Mouse (Mus musculus) hindbrain, embryonic 10.5 days (tissue): ENCODE results near the gene Irf3. TPM values are rescaled to one million over a fixed set of nuclear protein-coding genes. Genes with fewer than 3 reads are reported as not detected.

Source experiments
- DNase-seq: peaks from one replicate; pipeline ENCODE4 v3.0.0-alpha.2; 2017; ENCODE audit warnings: low spot score
- H3K27ac ChIP-seq: fragments of 300-500 bp; sonication (generic); 2 replicates; pipeline ENCODE4 v1.5.1; 2016; ENCODE audit warnings: mild to moderate bottlenecking, moderate library complexity
- H3K27me3 ChIP-seq: fragments of 300-500 bp; sonication (generic); 2 replicates; pipeline ENCODE4 v1.6.1; 2016; ENCODE audit warnings: mild to moderate bottlenecking; ENCODE audit not compliant: poor library complexity, insufficient read depth, severe bottlenecking
- H3K36me3 ChIP-seq: fragments of 300-500 bp; sonication (generic); 2 replicates; pipeline ENCODE4 v1.6.1; 2016; ENCODE audit warnings: mild to moderate bottlenecking, moderate library complexity
- H3K4me1 ChIP-seq: fragments of 300-500 bp; sonication (generic); replicated peaks from 2 replicates; pipeline ENCODE4 v1.6.1; 2016; ENCODE audit warnings: mild to moderate bottlenecking
- H3K4me3 ChIP-seq: fragments of 300-500 bp; sonication (generic); 2 replicates; pipeline ENCODE4 v1.5.1; 2016; ENCODE audit warnings: mild to moderate bottlenecking, moderate library complexity
- H3K9me3 ChIP-seq: fragments of 300-500 bp; sonication (generic); 2 replicates; pipeline ENCODE4 v1.6.1; 2016; ENCODE audit warnings: mild to moderate bottlenecking, moderate library complexity
- WGBS: fragments of 180-500 bp; shearing (Covaris S2); methylation state at CpG from one replicate; pipeline ENCODE4 v1.1.7; 2016; 5-methylcytosine and 5-hydroxymethylcytosine counted together
- polyA plus RNA-seq: library from polyadenylated mRNA; unstranded; fragments of >200 nt; fragmentation: Nextera tagmentation; extraction: Ambion mirVana; gene quantifications from 2 replicates; pipeline ENCODE4 v1.2.1, GENCODE M21; 2016

Gene Irf3
- polyA plus RNA-seq, 1 experiment from 2014 or later: 78.1 TPM

DNA sequence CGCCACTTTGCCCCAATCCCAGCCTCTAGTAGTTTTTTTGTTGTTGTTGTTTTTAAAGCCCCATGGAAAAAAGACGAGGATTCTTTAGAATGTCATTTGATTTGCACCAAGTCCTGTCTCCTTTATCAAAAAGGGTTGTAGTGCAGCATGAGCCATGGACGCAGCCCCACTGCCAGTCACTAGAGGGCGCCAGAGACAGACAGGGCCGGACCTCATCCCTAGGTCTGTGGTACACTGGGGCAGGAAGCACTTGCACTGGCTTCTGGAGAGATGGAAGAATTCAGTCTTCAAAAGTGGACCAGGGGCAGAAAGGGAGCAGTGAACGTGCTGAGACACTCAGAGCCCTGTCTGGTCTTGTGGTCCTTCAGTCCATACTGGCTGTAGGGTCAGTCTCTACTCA lies 14.4 kb upstream of the Irf3 start:
- DNase-seq: peak; percentile 89
- Histone ChIP-seq H3K9me3 (no peaks in the 10 kb centered on the region), H3K27me3 (no peaks in the 10 kb centered on the region), H3K36me3 (peaks cover 66% of the 10 kb centered on the region), H3K27ac (no peak overlapping the region), H3K4me3 (peak overlapping the region; percentile 33), H3K4me1 (peaks cover 32% of the 10 kb centered on the region)
- 37% methylated on average over 6 of the region's 6 CpGs for WGBS

GRCm38 (mm10) chr7:44983944-44984832 lies 13.3 kb upstream of the Irf3 start:
- no peaks in the 10 kb centered on the region for H3K27me3 ChIP-seq
- 82% methylated on average over 7 of the region's 7 CpGs for WGBS
- peaks cover 40% of the 10 kb centered on the region for H3K4me1 ChIP-seq
- H3K27ac ChIP-seq: peak overlapping the region; percentile 99
- H3K36me3 ChIP-seq: peaks cover 60% of the 10 kb centered on the region
- no peaks in the 10 kb centered on the region for H3K9me3 ChIP-seq
- no peak for DNase-seq
- H3K4me3 ChIP-seq: peak overlapping the region; percentile 95

DNA sequence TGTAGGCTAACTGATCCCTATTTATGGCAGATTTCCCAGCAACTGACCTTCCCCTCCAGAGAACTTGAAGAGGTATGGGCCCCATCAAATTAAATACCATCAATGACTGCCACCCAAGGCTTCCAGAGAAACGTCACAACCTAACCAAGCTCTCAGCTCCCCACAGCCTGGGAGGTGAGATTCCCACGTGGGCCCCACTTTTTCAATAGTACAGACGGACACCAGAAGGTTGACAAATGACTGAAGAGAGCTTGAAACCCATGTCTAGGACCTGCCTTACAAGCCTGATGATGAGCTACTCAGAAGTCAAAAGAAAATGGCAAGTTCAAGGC lies 12.6 kb upstream of the Irf3 start:
- Histone ChIP-seq H3K36me3 (peaks cover 60% of the 10 kb centered on the region), H3K9me3 (no peaks in the 10 kb centered on the region), H3K4me3 (peak overlapping the region; percentile 95), H3K4me1 (peaks cover 43% of the 10 kb centered on the region), H3K27me3 (no peaks in the 10 kb centered on the region), H3K27ac (peak overlapping the region; percentile 99)
- no peak for DNase-seq
- WGBS: 55% methylated on average over 3 of the region's 3 CpGs

- no peaks in the 10 kb centered on the region for H3K27me3 ChIP-seq
- peak overlapping the region; percentile 99 for H3K27ac ChIP-seq
- peak; percentile 88 for DNase-seq
- H3K4me1 ChIP-seq: peaks cover 43% of the 10 kb centered on the region
- no peaks in the 10 kb centered on the region for H3K9me3 ChIP-seq
- under 1% methylated on average over 44 of the region's 45 CpGs for WGBS
- H3K4me3 ChIP-seq: peak overlapping the region; percentile 95
- H3K36me3 ChIP-seq: peaks cover 60% of the 10 kb centered on the region
Measured at GRCm38 (mm10) chr7:44985595-44986191, 11.8 kb upstream of the Irf3 start.

DNA sequence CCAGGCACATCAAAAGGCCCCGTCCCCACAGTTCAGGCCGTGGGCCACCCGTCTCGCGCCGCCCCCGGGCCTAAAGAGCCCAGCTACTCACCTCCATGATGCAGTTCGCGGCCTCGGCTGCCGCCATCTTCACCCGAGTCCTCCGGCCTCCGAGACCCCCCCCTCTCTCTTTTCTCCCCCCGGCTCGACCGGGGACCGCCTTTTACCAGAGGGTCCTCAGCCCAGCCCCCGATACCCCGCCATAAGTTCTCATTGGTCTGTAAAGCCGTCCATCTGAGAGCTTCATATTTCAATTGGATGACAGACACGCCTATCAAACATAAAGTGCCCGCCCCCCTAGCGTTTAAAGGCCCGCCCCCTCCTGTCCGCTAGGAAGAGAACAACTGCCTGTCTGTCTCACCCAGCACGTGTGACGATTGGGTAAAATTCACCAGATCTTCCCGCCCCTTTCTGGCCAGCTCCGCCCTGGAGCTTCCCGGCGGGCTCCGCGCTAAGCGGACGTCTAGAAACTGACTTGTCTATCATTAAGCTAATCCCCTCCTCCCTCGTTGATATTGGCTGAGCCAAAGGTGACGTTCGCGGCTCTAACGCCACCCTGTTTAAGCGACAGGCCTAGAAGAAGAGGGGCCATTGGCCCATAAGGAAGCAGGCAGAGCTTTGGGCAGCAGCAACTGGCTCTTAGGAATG lies 11.1 kb upstream of the Irf3 start, which contains the start of gene Prmt1:
TSS of gene Prmt1 (minus strand) at position 377 of the 687 bp plus-strand sequence.
- Histone ChIP-seq H3K27me3 (no peaks in the 10 kb centered on the region), H3K4me3 (peak within 1 kb of the TSS; percentile 95), H3K36me3 (peaks cover 60% of the 10 kb centered on the region), H3K9me3 (no peaks in the 10 kb centered on the region), H3K4me1 (peaks cover 43% of the 10 kb centered on the region), H3K27ac (peak within 1 kb of the TSS; percentile 99)
- DNase-seq: peak; percentile 99
- under 1% methylated on average over 42 of the region's 42 CpGs for WGBS

GRCm38 (mm10) chr7:44986879-44987718 lies 10.3 kb upstream of the Irf3 start:
- Histone ChIP-seq H3K27me3 (no peaks in the 10 kb centered on the region), H3K9me3 (no peaks in the 10 kb centered on the region), H3K4me1 (peaks cover 43% of the 10 kb centered on the region), H3K27ac (peak overlapping the region; percentile 99), H3K36me3 (peaks cover 60% of the 10 kb centered on the region), H3K4me3 (peak overlapping the region; percentile 95)
- DNase-seq: no peak
- WGBS: under 1% methylated on average over 29 of the region's 29 CpGs

GRCm38 (mm10) chr7:44996672-44997071 lies 776 bp upstream of the Irf3 start:
- Histone ChIP-seq H3K36me3 (peaks cover 70% of the 10 kb centered on the region), H3K9me3 (no peaks in the 10 kb centered on the region), H3K4me3 (peak overlapping the region; percentile 76), H3K27ac (peak overlapping the region; percentile 95), H3K4me1 (peaks cover 40% of the 10 kb centered on the region), H3K27me3 (no peaks in the 10 kb centered on the region)
- WGBS: 16% methylated on average over 10 of the region's 10 CpGs
- no peak for DNase-seq

DNA sequence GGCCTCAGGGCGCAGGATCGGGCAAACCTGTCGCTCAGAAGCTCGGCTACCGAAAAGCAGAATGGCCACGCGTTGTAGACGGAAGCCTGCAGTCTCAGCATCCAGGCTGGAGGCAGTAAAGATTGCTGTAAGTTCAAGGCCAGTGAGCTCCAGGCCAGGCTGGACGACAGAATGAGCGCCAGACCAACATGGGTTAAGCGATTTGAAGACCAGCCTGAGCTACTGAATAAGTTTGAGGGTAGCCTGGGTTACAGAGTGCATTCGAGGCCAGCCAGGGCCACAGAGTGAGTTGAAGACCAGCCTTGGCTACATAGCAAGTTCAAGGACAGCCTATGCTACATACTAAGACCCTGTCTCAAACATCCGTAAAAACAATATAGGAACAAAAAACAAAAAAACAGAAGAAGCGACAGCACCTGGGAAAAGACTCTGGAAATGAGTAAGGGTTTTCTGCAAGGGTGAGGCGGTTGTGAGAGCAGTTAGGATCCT lies 536 bp downstream of the Irf3 start:
- Histone ChIP-seq H3K9me3 (no peaks in the 10 kb centered on the region), H3K4me1 (peaks cover 40% of the 10 kb centered on the region), H3K27ac (peak overlapping the region; percentile 95), H3K36me3 (peaks cover 70% of the 10 kb centered on the region), H3K4me3 (peak overlapping the region; percentile 76), H3K27me3 (no peaks in the 10 kb centered on the region)
- 3% methylated on average over 15 of the region's 15 CpGs for WGBS
- no peak for DNase-seq

GRCm38 (mm10) chr7:44998501-44998955 lies 1.1 kb downstream of the Irf3 start, which contains the start of gene Bcl2l12:
Bcl2l12 (minus strand) TSS chr7:44998712.
- Histone ChIP-seq H3K27ac (peak within 1 kb of the TSS; percentile 95), H3K27me3 (no peaks in the 10 kb centered on the region), H3K36me3 (peaks cover 70% of the 10 kb centered on the region), H3K4me3 (peak within 1 kb of the TSS; percentile 76), H3K4me1 (peaks cover 40% of the 10 kb centered on the region), H3K9me3 (no peaks in the 10 kb centered on the region)
- peak; percentile 42 for DNase-seq
- WGBS: 5% methylated on average over 18 of the region's 18 CpGs

- Histone ChIP-seq H3K27ac (no peak overlapping the region), H3K4me1 (peaks cover 40% of the 10 kb centered on the region), H3K27me3 (no peaks in the 10 kb centered on the region), H3K36me3 (peaks cover 70% of the 10 kb centered on the region), H3K9me3 (no peaks in the 10 kb centered on the region), H3K4me3 (peak overlapping the region; percentile 10; the same call in 1 of the 2 replicates)
- WGBS: 85% methylated on average over 11 of the region's 11 CpGs
- no peak for DNase-seq
Measured at GRCm38 (mm10) chr7:44999753-45000152, 2.3 kb downstream of the Irf3 start.

GRCm38 (mm10) chr7:45000539-45001114 lies 3.2 kb downstream of the Irf3 start:
- Histone ChIP-seq H3K4me3 (peak overlapping the region; percentile 10; the same call in 1 of the 2 replicates), H3K36me3 (peaks cover 70% of the 10 kb centered on the region), H3K4me1 (peaks cover 35% of the 10 kb centered on the region), H3K27me3 (no peaks in the 10 kb centered on the region), H3K27ac (no peak overlapping the region), H3K9me3 (no peaks in the 10 kb centered on the region)
- no peak for DNase-seq
- 88% methylated on average over 21 of the region's 21 CpGs for WGBS
